Mouse (Mus musculus) MEL (cell line): ENCODE results near the gene Calm4.

ENCODE experiments used
- CHD2 ChIP-seq: IDR thresholded peaks from 2 replicates; pipeline ENCODE4 v1.6.1; 2011; ENCODE audit warnings: low read length, improper control_type of control experiment
- CTCF ChIP-seq, 3 experiments: IDR thresholded peaks in 2 of 3; conservative IDR thresholded peaks in 1 of 3; 2 replicates each; pipeline ENCODE4 v1.5.1; 2011 to 2012; ENCODE audit warnings: low read length in 3 of 3, low read depth in 2 of 3, mild to moderate bottlenecking in 2 of 3, improper control_type of control experiment in 1 of 3, inconsistent platforms in 1 of 3, mixed read lengths in 1 of 3, moderate library complexity in 1 of 3; ENCODE audit not compliant: control insufficient read depth in 1 of 3, insufficient read depth in 1 of 3, poor library complexity in 1 of 3, severe bottlenecking in 1 of 3
- JUND ChIP-seq: IDR thresholded peaks from 2 replicates; pipeline ENCODE4 v1.6.1; 2011; ENCODE audit warnings: low read depth, mild to moderate bottlenecking, improper control_type of control experiment, low read length
- MAFK ChIP-seq: IDR thresholded peaks from 2 replicates; pipeline ENCODE4 v1.6.1; 2011; ENCODE audit warnings: low read depth, mild to moderate bottlenecking, low read length, improper control_type of control experiment, borderline replicate concordance
- MEF2A ChIP-seq: IDR thresholded peaks from 2 replicates; pipeline ENCODE4 v1.6.1; 2014; ENCODE audit warnings: low read depth, mild to moderate bottlenecking, inconsistent platforms, low read length, improper control_type of control experiment; ENCODE audit not compliant: poor library complexity, insufficient replicate concordance, severe bottlenecking; ENCODE audit errors: extremely low read depth
- POLR2A ChIP-seq, 2 experiments: IDR thresholded peaks; 2 replicates each; pipeline ENCODE4 v1.6.1; 2011 to 2012; ENCODE audit warnings: low read length in 2 of 2, mild to moderate bottlenecking in 2 of 2, control low read depth in 1 of 2, improper control_type of control experiment in 1 of 2, low read depth in 1 of 2, moderate library complexity in 1 of 2; ENCODE audit not compliant: control insufficient read depth in 1 of 2, insufficient read depth in 1 of 2, poor library complexity in 1 of 2
- POLR2AphosphoS2 ChIP-seq: IDR thresholded peaks from 2 replicates; pipeline ENCODE4 v1.6.1; 2011; ENCODE audit warnings: low read length, improper control_type of control experiment
- SMC3 ChIP-seq: IDR thresholded peaks from 2 replicates; pipeline ENCODE4 v1.6.1; 2011; ENCODE audit warnings: low read depth, low read length, improper control_type of control experiment
- TCF12 ChIP-seq: IDR thresholded peaks from 2 replicates; pipeline ENCODE4 v1.6.1; 2014; ENCODE audit warnings: low read depth, mild to moderate bottlenecking, inconsistent platforms, low read length, improper control_type of control experiment, moderate library complexity
- UBTF ChIP-seq: IDR thresholded peaks from 2 replicates; pipeline ENCODE4 v1.6.1; 2012; ENCODE audit warnings: low read depth, mild to moderate bottlenecking, inconsistent platforms, low read length, improper control_type of control experiment, moderate library complexity, borderline replicate concordance; ENCODE audit not compliant: insufficient read depth
- USF2 ChIP-seq, 2 experiments: IDR thresholded peaks; 2 replicates each; pipeline ENCODE4 v1.6.1; 2011 to 2012; ENCODE audit warnings: improper control_type of control experiment in 2 of 2, low read length in 2 of 2, borderline replicate concordance in 1 of 2, inconsistent platforms in 1 of 2, low read depth in 1 of 2, mild to moderate bottlenecking in 1 of 2; ENCODE audit not compliant: insufficient read depth in 1 of 2
- ZKSCAN1 ChIP-seq: IDR thresholded peaks from 2 replicates; pipeline ENCODE4 v1.6.1; 2012; ENCODE audit warnings: low read depth, mild to moderate bottlenecking, inconsistent platforms, low read length, improper control_type of control experiment, moderate library complexity
- ZNF384 ChIP-seq: IDR thresholded peaks from 2 replicates; pipeline ENCODE4 v1.6.1; 2012; ENCODE audit warnings: low read depth, mild to moderate bottlenecking, inconsistent platforms, low read length, improper control_type of control experiment

GRCm38 (mm10) chr13:3805638-3806037 lies 31.9 kb upstream of the Calm4 start:
- TF ChIP-seq MAFK: no peak
- TF ChIP-seq TCF12: no peak
- no peak for TF ChIP-seq POLR2A (IDR thresholded peaks at IDR 0.05; ENCODE audit: control insufficient read depth in 1 of 2, insufficient read depth in 1 of 2, low read depth in 1 of 2, low read length in 2 of 2, poor library complexity in 1 of 2)
- TF ChIP-seq CHD2: no peak
- no peak for TF ChIP-seq SMC3
- no peak for TF ChIP-seq USF2 (IDR thresholded peaks at IDR 0.05; ENCODE audit: borderline replicate concordance in 1 of 2, insufficient read depth in 1 of 2, low read depth in 1 of 2, low read length in 2 of 2)
- TF ChIP-seq ZNF384: no peak
- no peak for TF ChIP-seq ZKSCAN1
- TF ChIP-seq MEF2A: no peak
- TF ChIP-seq JUND: no peak
- TF ChIP-seq UBTF: no peak
- TF ChIP-seq CTCF (IDR thresholded peaks at IDR 0.05 in 2 of 3, conservative IDR thresholded peaks at IDR 0.05 in 1 of 3; ENCODE audit: control insufficient read depth in 1 of 3, insufficient read depth in 1 of 3, low read depth in 2 of 3, low read length in 3 of 3, poor library complexity in 1 of 3, severe bottlenecking in 1 of 3): no peak
- TF ChIP-seq POLR2AphosphoS2: no peak
